Mouse (Mus musculus): ENCODE data around the gene Oprl1.
A peak's percentile ranks its signal among the peaks of the same experiment; 100 is the strongest.

Oprl1 gene

DNA sequence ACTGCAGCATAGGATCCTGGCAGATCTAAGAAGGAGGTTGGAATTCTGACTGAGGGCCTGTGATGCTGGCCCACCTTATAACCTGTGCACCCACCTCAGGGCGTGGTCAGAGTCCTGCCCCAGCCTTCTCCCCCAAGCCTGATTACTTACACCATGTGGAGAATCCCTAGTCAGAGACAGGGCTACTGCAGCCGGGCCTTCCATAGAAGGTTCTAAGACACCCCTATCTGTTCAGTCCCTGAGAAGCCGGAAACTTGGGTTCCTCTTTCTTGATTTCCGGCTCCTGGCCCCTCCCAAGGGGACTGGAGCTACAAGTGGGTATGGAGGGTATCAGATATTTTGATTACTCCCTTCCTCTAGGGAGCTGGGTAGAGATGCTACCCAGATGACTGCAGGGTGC lies 23.2 kb upstream of the Oprl1 start:
- ATAC-seq (ENCODE audit: insufficient number of reproducible peaks, low FRiP score, low TSS enrichment), result no peak

DNA sequence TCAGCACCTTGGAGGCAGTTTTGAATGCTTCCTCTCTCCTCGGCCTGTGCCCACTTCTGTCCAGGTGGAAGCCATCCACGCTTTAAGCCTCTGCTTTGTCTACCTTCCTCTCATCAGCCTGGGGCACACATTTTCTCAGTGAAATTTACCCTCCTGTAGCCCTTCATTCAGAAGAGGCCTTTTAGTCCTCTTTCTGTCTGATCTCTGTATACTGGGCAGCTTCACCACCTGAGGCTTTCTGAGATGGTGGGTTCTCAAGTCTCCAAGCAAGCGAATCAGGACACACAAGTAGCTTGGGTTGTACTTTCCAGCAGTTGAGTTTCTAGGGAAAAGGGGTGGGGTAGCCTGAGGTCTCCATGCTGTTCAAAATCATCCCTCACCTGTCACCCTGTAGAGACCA lies 22.5 kb upstream of the Oprl1 start:
- no peak for ATAC-seq (ENCODE audit: insufficient number of reproducible peaks, low FRiP score, low TSS enrichment)

DNA sequence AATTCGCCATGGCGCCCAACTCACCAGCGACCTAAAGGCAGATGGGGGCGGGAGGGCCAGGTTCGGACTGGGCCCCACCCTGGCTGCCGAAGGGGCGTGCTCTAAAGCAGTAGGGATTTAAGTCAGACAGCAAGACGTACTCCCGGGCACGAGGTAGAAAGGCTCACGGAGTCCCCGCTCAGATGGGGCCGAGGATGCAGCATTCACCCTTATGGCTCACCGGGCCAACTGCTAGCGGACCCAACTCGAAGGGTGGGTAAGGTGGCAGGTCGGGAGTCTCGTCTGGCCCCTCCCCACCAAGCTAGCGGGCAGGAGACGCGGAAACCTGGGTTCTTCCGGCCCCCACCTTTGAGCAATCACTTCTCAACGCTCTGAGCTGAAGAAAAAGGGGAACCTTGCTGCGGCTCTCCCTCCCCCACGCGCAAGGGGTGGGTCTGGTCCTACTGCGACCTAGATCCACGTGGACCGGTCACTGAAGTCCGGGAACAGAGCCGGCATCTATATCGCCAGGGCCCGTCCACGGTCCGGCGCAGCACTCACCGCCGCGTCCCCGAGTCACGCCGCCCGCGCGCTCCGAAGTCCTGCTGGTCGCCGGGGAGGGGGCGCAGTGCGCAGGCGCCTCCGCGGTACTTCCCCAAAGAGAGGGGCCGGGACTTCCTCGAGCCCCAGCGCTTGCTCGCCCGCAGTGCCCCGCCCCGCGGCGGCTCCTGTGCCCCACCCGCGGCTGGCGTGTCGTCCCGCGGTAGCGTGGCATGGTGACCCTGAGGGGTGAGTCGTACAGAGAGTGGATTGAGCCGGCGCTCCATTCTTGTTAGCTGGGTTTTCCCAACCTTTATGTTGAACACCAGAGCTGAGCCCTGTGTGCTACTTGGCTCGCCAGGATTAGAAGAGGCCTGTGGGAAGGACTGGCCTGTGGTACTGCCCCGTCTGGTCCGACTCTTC lies 21.2 kb upstream of the Oprl1 start, which contains the start of gene Rgs19:
Gene Rgs19 (minus strand): TSS at position 639 of the 942 bp plus-strand sequence.
- ATAC-seq (ENCODE audit: insufficient number of reproducible peaks, low FRiP score, low TSS enrichment), result peak; percentile 64; the same call in 1 of the 2 replicates

DNA sequence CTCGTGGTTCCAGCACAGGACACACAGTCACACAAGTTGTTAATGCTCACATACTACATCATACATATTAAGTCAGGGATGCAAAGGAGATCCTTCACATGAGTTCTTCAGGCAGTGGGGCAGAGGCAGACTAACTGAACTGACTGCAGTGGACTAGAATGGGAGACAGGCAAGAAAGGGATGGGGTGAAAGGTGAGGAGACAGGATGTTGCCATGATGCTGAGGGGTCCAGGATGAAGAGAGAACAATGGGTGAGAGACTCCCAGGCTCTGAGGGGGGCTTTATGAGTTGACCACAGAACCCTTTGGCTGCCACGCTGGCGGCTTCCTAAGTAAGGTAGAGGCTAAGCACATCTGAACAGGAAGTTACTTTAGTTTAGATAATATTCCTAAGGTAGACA lies 20.2 kb upstream of the Oprl1 start:
- no peak for ATAC-seq (ENCODE audit: insufficient number of reproducible peaks, low FRiP score, low TSS enrichment)

DNA sequence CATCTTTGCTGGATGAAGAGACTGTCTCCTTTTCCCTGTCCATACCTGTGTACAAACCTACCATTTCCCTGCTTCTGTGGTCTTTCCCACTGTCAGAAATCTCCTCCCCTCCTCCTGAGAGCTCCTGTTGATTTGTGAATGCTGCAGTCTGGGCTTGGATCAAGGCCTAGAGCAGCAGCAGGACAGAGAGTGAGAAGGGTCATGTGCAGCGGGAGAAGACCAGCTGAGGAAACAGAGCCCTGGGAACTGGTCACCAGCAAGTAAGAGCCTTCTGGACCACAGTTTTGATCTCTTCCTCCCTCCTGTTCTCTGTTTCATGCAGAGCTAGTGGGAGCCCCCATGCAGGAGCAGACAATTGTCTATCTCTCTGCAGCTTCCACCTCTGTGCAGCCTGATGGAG lies 19.0 kb upstream of the Oprl1 start:
- no peak for ATAC-seq (ENCODE audit: insufficient number of reproducible peaks, low FRiP score, low TSS enrichment)

DNA sequence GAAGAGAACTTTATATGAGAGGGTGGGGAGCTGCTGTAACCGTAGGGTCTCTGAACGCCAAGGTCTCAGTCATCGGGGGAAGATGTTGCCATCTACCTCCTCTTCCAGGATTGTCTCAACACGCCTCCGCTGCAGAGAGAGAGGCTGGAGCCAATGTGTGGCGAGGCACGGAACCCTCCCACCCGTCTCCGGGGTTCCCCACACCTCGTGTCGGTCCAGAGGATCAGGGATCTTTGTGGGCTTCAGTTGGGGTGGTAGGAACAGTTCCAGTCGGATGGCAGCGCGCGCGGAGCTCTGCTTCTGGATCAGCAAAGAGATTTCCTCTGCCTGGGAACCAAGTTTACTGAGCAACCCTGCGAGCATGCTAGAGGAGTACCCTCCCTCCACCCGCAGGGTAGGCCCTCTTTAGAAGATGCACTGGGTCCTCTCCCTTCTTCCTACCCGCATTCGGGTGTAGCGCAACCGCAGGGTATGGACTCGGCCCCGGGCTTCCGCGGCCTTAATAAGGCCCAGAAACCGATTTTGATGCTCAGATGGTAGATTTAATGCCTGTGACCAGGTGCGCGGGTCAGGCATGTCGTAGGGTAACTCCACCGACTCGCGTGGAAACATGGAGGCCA lies 17.9 kb upstream of the Oprl1 start:
- ATAC-seq (ENCODE audit: insufficient number of reproducible peaks, low FRiP score, low TSS enrichment), result no peak

DNA sequence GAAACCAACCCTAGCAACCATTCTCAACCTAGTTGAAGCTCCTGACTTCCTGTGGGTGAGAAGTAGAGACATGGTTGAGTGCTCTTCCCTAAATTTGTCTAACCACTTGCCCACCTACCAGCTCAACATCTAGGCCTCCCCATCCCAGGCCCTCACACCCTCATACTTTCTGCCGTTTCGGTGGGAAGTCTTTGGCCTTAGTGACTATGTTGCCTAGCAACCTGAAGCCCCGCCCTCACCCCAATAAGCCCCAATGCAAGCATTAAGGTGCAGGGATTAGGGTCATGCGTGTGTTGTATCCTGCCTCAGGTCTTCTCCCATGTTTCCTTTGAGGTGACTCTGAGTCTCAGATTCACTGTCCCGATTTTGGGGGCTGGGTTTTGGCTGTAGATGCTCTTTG lies 16.6 kb upstream of the Oprl1 start, which contains the start of gene Lkaaear1:
Gene Lkaaear1 (minus strand): TSS at position 202 of the 400 bp plus-strand sequence.
- no peak for ATAC-seq (ENCODE audit: insufficient number of reproducible peaks, low FRiP score, low TSS enrichment)

DNA sequence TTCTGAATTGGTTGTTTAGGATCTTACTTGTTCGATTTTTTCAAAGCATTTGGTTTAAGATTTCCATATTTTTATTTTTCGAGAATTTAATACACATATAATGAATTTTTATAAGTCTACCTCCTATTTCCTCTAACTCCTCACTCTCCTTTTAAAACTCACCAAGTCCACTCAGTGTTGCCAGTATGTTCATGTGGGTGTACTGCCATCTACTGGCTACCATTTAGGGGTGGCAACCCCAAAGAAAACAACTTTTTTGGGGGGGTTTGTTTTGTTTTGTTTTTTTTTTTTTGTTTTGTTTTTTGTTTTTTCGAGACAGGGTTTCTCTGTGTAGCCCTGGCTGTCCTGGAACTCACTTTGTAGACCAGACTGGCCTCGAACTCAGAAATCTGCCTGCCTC lies 8.1 kb upstream of the Oprl1 start:
- no peak for ATAC-seq (ENCODE audit: insufficient number of reproducible peaks, low FRiP score, low TSS enrichment)

DNA sequence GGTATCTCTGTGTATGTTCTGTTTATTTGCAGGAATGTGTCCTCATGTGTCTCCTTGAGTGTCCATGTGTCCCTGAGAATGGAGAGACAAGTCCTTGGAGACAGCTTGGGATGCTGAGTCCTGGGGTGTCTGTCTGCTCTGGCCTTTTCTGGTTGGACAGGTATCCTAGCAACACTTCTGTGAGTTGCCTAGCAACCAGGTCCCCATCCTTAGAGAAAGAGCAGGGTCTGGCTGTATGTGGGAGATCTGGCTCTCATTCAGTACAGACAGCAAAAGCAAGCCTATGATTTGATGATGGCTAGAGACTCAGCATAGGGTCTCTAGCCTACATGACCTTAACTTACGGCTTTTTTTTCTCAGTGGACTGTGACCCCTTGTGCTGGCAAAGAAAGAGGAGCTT lies 1.1 kb upstream of the Oprl1 start:
- peak; percentile 61; the same call in 1 of the 2 replicates for ATAC-seq (ENCODE audit: insufficient number of reproducible peaks, low FRiP score, low TSS enrichment)

DNA sequence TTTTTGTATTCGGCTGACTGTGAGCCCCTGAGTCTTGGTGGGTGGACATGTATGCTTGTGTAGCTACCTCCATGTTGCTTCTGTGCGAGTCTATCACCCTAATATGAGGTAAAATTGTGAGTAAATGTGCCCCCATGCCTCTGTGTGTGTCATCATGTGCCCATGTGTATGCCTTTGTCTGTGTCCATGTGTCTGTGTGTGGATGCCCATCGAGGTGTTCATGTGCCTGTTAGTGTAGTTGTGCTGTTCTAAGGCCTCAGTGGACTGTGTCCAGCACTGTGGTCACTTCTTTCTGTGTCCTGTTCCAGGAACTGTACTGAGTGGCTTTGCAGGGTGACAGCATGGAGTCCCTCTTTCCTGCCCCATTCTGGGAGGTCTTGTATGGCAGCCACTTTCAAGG lies 566 bp downstream of the Oprl1 start:
- no peak for ATAC-seq (ENCODE audit: insufficient number of reproducible peaks, low FRiP score, low TSS enrichment)

DNA sequence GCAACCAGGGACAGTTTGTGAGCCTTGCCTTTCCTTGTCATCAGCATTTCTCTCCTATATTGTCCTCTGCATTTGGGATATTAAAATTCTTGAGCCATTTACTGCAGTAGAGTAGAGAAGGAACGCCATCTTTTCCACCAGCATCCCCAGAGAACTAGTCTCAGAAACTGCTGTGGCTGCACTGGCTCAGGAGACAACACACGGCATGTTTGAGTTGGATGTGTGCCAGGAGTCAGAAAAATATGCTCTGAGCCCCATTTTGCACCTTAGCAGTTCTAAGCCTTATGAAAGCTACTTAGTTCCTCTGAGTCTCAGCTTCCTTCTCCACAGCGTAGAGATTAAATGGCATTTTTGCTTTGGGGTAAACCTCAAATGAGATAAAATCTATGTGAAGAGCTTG lies 2.2 kb downstream of the Oprl1 start:
- ATAC-seq (ENCODE audit: insufficient number of reproducible peaks, low FRiP score, low TSS enrichment), result no peak

DNA sequence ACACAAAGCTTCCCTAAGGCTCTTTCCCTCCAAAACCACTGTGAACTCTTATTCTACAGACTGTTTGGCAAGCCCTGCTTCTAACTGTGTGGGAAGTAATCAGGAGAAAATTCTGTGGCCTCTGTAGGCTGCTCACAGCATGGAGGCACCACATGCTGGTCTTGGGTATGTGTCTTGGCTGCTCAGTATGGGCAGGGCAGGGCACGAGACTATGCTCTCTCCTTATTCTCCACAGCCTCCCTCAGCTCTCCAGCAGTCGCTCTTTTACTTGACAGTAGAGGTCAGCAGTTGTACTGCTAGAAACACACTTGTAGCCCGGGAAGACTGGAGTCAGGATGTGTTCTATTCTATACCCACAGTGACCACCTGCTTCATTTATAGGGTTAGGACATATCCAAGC lies 5.2 kb downstream of the Oprl1 start:
- ATAC-seq (ENCODE audit: insufficient number of reproducible peaks, low FRiP score, low TSS enrichment), result peak; percentile 45; the same call in 1 of the 2 replicates

DNA sequence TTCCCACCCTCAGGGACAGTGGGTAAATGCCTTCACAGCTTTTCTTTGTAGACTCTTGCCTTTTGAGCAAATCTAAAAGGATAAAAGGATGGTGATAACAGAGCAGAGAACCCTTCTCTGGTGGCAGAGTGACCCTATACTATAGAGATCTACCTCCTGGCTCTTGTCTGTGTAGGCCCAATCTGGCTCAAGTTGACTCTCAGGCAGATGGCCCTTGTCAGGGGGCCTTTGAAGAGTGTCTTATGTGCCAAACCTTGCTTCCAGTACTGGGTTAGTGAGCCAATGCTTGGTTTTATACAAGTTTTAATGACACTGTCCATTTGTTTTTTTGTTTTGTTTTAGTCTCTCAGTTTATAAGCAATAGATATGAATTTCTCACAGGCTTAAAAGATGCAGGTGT lies 6.4 kb downstream of the Oprl1 start:
- ATAC-seq (ENCODE audit: insufficient number of reproducible peaks, low FRiP score, low TSS enrichment), result peak; percentile 87

DNA sequence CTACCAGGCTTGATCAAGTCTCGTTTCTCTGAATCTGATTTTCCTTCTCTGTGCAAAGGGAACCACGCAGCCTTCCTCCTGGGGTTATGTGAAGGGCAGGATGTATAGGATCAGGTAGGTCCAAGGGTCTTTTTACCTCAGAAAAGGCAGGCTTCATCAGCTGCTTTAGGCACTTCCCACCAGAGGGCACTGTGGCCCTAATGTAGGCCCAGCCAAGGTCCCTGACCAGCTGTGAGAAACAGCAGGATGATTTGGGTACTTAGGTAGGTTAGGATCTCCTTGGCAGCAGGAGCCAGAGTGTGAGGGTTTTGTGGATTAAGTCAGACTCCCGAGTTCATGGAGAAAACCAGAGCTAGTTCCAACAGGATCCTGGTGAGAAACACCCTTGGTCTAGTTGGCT lies 7.4 kb downstream of the Oprl1 start:
- no peak for ATAC-seq (ENCODE audit: insufficient number of reproducible peaks, low FRiP score, low TSS enrichment)

DNA sequence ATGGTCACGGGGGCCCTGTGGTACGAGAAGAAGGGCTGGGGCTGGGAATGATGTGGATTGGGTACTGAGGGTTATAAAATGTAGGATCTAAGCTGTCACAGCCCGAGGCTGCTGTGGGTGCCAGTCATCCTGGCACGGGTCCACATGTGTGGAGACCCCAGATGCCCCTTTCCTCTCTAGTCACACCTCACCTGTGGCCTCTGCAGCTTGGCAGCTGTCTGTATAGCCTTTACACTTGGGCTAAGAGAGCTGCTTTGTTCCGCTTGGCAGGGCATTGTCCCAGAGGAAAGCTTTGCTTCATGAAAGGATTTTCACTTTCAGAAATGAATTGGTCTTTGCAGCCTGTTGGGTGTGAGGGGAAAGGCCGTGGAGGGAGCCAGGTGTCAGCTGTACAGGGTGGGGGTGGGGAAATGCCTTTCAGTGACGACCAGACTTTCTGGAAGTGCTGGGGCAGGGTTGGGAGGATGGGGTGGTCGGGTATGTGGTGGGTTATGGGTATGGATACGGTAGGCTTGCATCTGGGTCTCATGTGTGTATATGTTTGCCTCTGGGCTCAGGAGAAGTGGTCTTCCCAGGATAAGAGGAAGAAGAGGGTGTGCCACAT lies 12.9 kb downstream of the Oprl1 start:
- ATAC-seq (ENCODE audit: insufficient number of reproducible peaks, low FRiP score, low TSS enrichment), result no peak

DNA sequence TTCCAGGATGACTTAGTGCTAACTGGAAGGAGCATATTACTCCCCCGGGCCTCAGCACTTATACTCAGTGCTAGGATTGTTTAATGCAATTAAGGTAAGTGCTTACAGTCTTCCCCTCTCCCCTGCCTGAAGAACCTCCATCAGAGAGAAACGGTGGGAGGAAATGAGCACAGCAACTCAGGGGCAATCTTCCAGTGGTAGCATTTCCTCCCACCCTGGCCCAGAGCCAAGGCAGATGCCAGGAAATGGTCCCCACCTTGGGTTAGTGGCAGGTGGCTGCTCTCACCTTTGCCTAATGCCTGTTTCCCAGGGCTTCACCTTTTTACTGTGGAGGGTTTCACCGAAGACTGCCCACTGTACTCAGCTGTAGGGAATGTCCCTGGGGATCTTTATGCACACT lies 15.2 kb downstream of the Oprl1 start:
- no peak for ATAC-seq (ENCODE audit: insufficient number of reproducible peaks, low FRiP score, low TSS enrichment)

DNA sequence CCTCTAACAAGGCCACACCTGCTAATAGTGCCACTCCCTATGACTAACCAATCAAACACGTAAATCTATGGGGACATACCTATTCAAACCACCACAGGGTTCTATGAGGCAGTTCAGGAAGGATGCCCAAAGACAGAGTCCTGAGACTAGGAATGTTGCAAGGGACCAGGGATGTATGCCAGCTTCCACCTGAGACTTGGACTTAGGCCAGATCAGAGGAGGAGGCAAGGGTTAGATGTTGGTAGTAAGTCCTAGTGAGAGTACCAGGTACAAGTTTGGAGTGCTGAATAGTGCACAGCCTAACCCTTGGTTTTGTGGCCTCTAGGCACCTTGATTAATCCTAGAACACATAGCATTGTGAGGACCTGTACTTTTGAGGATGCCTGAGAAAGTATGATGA lies 37.8 kb downstream of the Oprl1 start:
- 0 out of 2 replicates have a peak, but pooled peaks have one; percentile 10 for ATAC-seq (ENCODE audit: insufficient number of reproducible peaks, low FRiP score, low TSS enrichment)

DNA sequence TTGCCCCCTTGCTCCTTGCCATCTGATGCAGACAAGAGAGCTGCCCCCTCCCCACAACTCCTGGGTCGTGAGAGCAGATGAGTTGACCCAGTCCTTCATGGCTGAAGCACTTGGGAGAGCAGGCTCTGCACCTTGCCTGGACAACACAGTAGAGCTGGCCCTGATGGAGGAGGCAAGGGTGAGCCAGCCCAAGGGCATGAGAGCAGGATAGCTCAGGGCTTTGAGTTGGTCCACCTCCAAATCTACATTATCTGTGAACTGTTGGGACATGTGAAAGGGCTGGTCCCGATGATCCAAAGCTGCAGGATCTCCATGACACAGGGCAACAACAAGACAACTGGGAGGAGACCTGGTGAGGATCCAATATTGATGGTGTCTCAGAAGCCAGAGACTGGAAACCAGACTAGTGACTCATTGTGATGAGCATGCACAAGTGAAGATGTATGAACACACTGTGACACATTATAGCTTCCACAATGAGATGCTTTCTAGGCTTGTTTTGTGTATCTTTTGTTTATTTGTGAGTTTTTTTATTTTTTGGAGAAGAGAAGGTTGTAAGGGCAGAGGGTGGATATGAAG lies 43.4 kb downstream of the Oprl1 start:
- ATAC-seq (ENCODE audit: insufficient number of reproducible peaks, low FRiP score, low TSS enrichment), result no peak

DNA sequence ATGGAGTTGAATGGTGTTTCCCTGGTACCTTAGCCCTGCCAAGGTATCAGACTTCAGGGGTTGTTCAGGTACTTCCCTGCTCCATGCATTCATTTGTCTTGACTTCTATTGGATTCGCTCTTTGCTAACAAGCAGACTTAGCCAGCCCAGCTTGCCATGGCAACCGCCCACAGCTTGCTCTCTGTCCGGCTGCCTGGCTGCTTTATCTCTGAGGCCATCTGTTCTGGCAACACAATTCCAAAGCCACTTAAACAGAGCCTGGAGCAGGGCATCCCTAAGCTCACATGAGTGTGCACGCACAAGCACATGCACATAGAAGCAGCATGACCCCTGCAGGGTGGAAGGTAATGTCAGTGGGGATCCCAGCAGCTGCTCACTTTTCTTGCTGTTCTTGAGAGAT lies 44.2 kb downstream of the Oprl1 start:
- ATAC-seq (ENCODE audit: insufficient number of reproducible peaks, low FRiP score, low TSS enrichment), result peak; percentile 95

DNA sequence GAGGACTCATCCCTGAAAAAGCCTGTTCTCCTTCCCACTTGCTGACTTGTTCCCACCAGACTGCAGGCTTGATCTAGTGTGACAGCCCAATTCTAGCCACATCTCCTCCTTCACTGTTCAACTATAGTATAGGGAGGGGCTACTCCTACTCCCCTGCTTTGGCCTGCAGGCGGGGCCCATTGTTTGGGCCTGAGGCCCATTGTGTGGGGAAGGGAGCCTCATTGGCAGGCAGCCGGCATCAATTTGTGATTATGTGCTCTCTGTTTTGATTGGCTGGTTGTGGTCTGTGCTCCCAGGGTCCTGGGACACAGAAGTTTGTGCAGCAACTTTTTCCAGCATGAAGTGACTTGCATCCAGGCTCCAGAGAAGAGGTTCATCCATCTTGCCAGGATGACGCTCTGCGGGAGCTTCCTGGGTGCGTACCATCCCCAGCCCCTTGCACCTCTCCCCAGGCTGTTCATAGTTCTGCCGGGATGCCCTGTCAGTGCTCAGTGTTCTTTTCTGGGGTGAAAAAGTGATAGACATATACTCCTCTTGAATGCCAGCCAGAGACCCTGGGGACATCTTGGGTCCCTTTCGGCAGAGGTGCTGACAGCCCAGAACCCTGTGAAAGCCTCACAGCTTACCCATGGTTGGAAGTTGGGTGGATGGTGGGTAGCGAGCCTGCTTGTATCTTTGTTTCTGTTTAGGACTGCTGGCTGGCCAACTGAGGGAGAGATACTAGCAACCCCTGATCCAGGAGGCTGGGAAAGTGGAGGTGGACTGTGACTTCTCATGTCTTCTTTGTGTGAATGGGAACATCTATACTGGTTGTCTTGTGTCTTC lies 48.4 kb downstream of the Oprl1 start, which contains the start of gene Myt1:
Gene Myt1 (plus strand): TSS at position 327 of the 825 bp plus-strand sequence.
- no peak for ATAC-seq (ENCODE audit: insufficient number of reproducible peaks, low FRiP score, low TSS enrichment)

Data from cerebellum, adult (tissue).